Mouse (Mus musculus) liver, embryonic 14.5 days (tissue): ENCODE results near the gene Zfp119a.

Experiments
- CTCF ChIP-seq: IDR thresholded peaks from 2 replicates; pipeline ENCODE4 v1.5.1; 2016; ENCODE audit warnings: antibody characterized with exemption, low read depth, control low read depth
- EP300 ChIP-seq: IDR thresholded peaks from 2 replicates; pipeline ENCODE4 v1.6.1; 2016; ENCODE audit warnings: antibody characterized with exemption, low read depth

DNA sequence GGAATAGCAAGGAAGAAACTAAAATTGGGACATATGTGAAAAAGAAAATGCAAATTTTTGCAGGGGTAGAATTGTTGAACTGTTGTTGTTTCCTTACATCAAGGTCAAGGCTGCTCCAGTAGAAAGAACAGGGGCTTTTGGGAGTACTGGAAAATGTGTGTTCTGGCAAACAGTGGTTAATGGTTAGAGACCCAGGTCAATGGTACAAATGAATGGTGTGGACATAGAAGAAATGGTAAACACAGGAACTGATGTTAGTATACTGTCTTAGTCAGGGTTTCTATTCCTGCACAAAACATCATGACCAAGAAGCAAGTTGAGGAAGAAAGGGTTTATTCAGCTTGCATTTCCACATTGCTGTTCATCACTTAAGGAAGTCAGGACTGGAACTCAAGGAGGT lies 27.9 kb upstream of the Zfp119a start:
- TF ChIP-seq CTCF (no peak), EP300 (no peak)
